Mouse (Mus musculus) midbrain, postnatal 0 days (tissue): ENCODE measurements around the gene Nebl. TPM values are rescaled to one million over a fixed set of nuclear protein-coding genes. Genes with fewer than 3 reads are reported as not detected.

Experiments used
- ATAC-seq: fragments of 200-750 bp; cut with Nextera tagmentation; 2 replicates; pipeline ENCODE4 v1.8.0; 2017; ENCODE audit warnings: moderate number of reproducible peaks, mild to moderate bottlenecking, moderate TSS enrichment, moderate library complexity; ENCODE audit not compliant: low FRiP score
- DNase-seq: peaks from one replicate; pipeline ENCODE4 v3.0.0-alpha.2; 2015; ENCODE audit warnings: low spot score
- H3K27ac ChIP-seq: fragments of 300-500 bp; sonication (generic); 2 replicates; pipeline ENCODE4 v1.5.1; 2014; ENCODE audit warnings: low read depth, mild to moderate bottlenecking, low read length, mixed read lengths
- H3K27me3 ChIP-seq: fragments of 300-500 bp; sonication (generic); 2 replicates; pipeline ENCODE4 v1.6.1; 2014; ENCODE audit warnings: low read length, control low read depth, mixed read lengths; ENCODE audit not compliant: insufficient read depth
- H3K36me3 ChIP-seq: fragments of 300-500 bp; sonication (generic); 2 replicates; pipeline ENCODE4 v1.6.1; 2014; ENCODE audit warnings: low read length, control low read depth, mixed read lengths; ENCODE audit not compliant: insufficient read depth
- H3K4me1 ChIP-seq: fragments of 300-500 bp; sonication (generic); 2 replicates; pipeline ENCODE4 v1.6.1; 2014; ENCODE audit warnings: mild to moderate bottlenecking, control low read depth, antibody characterized with exemption, low read length, mixed read lengths; ENCODE audit not compliant: insufficient read depth
- H3K4me2 ChIP-seq: fragments of 300-500 bp; sonication (generic); 2 replicates; pipeline ENCODE4 v1.6.1; 2014; ENCODE audit warnings: low read depth, mild to moderate bottlenecking, low read length, mixed read lengths; ENCODE audit not compliant: poor library complexity, severe bottlenecking
- H3K4me3 ChIP-seq: fragments of 300-500 bp; sonication (generic); 2 replicates; pipeline ENCODE4 v1.5.1; 2014; ENCODE audit warnings: low read depth, mild to moderate bottlenecking, low read length, moderate library complexity
- H3K9ac ChIP-seq: fragments of 300-500 bp; sonication (generic); replicated peaks from 2 replicates; pipeline ENCODE4 v1.6.1; 2014; ENCODE audit warnings: mild to moderate bottlenecking, low read length, moderate library complexity, mixed read lengths; ENCODE audit not compliant: poor library complexity, severe bottlenecking
- H3K9me3 ChIP-seq: fragments of 300-500 bp; sonication (generic); 2 replicates; pipeline ENCODE4 v1.6.1; 2016; ENCODE audit warnings: low read length, control low read depth
- CTCF ChIP-seq: IDR thresholded peaks from 2 replicates; pipeline ENCODE4 v1.5.1; 2016; ENCODE audit warnings: antibody characterized with exemption, mild to moderate bottlenecking
- WGBS: fragments of 180-500 bp; shearing (Covaris S2); extraction: QIAGEN DNeasy Blood & Tissue Kit; methylation state at CpG from one replicate; pipeline ENCODE4 v1.1.7; 2014; 5-methylcytosine and 5-hydroxymethylcytosine counted together
- polyA plus RNA-seq: library from polyadenylated mRNA; unstranded; fragments of >200 nt; fragmentation: Nextera tagmentation; extraction: Ambion mirVana; gene quantifications from 2 replicates; pipeline ENCODE4 v1.2.1, GENCODE M21; 2015
- total RNA-seq: library from RNA; depleted of rRNA; stranded (reverse); fragments of >200 nt; gene quantifications from 2 replicates; pipeline ENCODE4 v1.2.3, GENCODE M21; 2014

Nebl gene
- total and polyA plus RNA-seq, 2 experiments from 2014 or later = 11.7 to 24.0 TPM

DNA sequence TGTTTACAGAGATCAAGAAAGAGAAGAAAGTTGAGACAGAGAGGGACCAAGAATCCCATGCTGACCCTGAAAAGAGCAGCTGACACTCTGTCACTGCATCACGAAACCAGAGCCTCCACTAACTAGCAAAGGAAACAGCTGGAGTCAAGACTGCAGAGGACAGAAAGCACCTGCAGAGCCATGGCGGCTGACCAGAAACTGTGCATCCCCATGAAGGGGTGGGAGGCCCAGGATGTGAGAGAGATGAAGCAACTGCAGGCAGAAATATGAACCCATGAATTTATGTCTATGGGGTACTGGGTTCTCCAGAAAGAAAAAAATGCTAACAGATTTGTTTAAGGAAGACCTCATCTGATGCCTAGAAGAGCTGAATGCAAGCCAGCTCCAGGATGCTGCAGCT lies 133.3 kb downstream of the Nebl start:
- no peak overlapping the region for H3K4me3 ChIP-seq
- WGBS = 67% methylated on average over 2 of the region's 2 CpGs
- no peaks in the 10 kb centered on the region for H3K36me3 ChIP-seq
- H3K9ac ChIP-seq = no peak overlapping the region
- H3K27ac ChIP-seq = no peak overlapping the region
- no peaks in the 10 kb centered on the region for H3K4me1 ChIP-seq
- ATAC-seq (no peak), DNase-seq (no peak)
- no peak overlapping the region for H3K4me2 ChIP-seq
- no peak for TF ChIP-seq CTCF
- no peaks in the 10 kb centered on the region for H3K9me3 ChIP-seq
- H3K27me3 ChIP-seq = no peaks in the 10 kb centered on the region

- H3K27ac ChIP-seq = no peak overlapping the region
- no peaks in the 10 kb centered on the region for H3K27me3 ChIP-seq
- TF ChIP-seq CTCF = no peak
- H3K4me2 ChIP-seq = no peak overlapping the region
- no peaks in the 10 kb centered on the region for H3K36me3 ChIP-seq
- WGBS = 93% methylated on average over 3 of the region's 3 CpGs
- no peak overlapping the region for H3K4me3 ChIP-seq
- H3K9me3 ChIP-seq = no peaks in the 10 kb centered on the region
- H3K4me1 ChIP-seq = no peaks in the 10 kb centered on the region
- DNase-seq = no peak
- no peak for ATAC-seq
- H3K9ac ChIP-seq = no peak overlapping the region
Observed at GRCm38 (mm10) chr2:17589669-17590068, 141.6 kb downstream of the Nebl start.

- H3K4me3 ChIP-seq = no peak overlapping the region
- 93% methylated on average over 6 of the region's 6 CpGs for WGBS
- H3K4me2 ChIP-seq = no peak overlapping the region
- no peak for TF ChIP-seq CTCF
- H3K4me1 ChIP-seq = no peaks in the 10 kb centered on the region
- no peaks in the 10 kb centered on the region for H3K9me3 ChIP-seq
- no peak overlapping the region for H3K9ac ChIP-seq
- no peak for ATAC-seq
- no peak overlapping the region for H3K27ac ChIP-seq
- no peaks in the 10 kb centered on the region for H3K36me3 ChIP-seq
- H3K27me3 ChIP-seq = no peaks in the 10 kb centered on the region
- DNase-seq = no peak
Observed at GRCm38 (mm10) chr2:17585329-17585992, 145.8 kb downstream of the Nebl start.

- TF ChIP-seq CTCF = no peak
- ATAC-seq = no peak
- Histone ChIP-seq H3K27me3 (no peaks in the 10 kb centered on the region), H3K9me3 (peaks cover 4% of the 10 kb centered on the region; the same call in 1 of the 2 replicates), H3K4me3 (no peak overlapping the region), H3K4me2 (no peak overlapping the region), H3K9ac (no peak overlapping the region), H3K27ac (no peak overlapping the region), H3K4me1 (no peaks in the 10 kb centered on the region), H3K36me3 (no peaks in the 10 kb centered on the region)
- WGBS = 69% methylated on average over 3 of the region's 3 CpGs
- no peak for DNase-seq
Observed at GRCm38 (mm10) chr2:17575648-17576047, 155.6 kb downstream of the Nebl start.

- no peak for ATAC-seq
- no peak overlapping the region for H3K4me3 ChIP-seq
- no peaks in the 10 kb centered on the region for H3K4me1 ChIP-seq
- no peaks in the 10 kb centered on the region for H3K9me3 ChIP-seq
- no peaks in the 10 kb centered on the region for H3K36me3 ChIP-seq
- H3K9ac ChIP-seq = no peak overlapping the region
- H3K27ac ChIP-seq = no peak overlapping the region
- H3K4me2 ChIP-seq = no peak overlapping the region
- no peaks in the 10 kb centered on the region for H3K27me3 ChIP-seq
- 63% methylated on average over 2 of the region's 2 CpGs for WGBS
- DNase-seq = no peak
- no peak for TF ChIP-seq CTCF
Observed at GRCm38 (mm10) chr2:17571716-17572115, 159.5 kb downstream of the Nebl start.

DNA sequence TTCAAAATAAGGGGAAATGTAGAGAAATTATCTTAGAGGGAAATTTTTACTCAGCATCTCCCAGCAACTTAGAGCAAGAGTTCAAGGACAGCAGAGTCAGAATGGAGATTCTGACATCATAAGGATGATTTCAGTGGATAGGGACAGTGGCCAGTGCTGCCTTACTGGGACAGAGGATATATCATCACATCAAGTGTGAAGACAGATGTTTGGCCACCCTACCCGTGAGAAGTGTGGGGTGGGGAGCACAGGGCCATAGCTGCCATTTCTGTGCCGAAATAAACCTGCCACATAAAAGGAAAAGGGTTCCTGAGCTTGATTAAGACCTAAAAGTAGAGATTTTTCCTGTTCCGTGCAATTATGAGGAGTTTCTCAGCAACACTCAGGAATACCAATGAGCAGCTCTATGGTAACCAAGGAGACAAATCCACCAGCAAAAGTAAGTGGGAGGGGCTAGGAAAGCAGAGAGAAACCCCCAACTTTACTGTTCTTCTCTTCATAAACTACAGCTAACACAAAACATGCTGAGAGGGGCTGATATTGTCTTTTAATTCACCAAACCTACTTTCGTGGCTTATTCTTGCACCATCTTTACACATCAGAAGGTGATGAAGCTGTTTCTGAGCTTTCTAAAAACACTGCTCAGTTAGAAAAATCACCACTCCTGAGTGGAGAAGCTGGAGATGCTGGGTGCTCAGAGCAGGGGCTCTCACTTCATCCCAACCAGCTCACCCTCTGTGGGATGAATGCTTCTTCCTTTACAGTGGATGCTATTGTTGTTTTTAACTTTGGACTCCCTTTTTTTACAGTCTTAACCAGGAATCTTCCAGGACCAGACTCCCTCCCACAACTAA lies 172.1 kb downstream of the Nebl start:
- Histone ChIP-seq H3K4me2 (peak overlapping the region; percentile 20; the same call in 1 of the 2 replicates), H3K4me1 (peaks cover 7% of the 10 kb centered on the region; the same call in 1 of the 2 replicates), H3K9me3 (no peaks in the 10 kb centered on the region), H3K27me3 (no peaks in the 10 kb centered on the region), H3K9ac (no peak overlapping the region), H3K4me3 (no peak overlapping the region), H3K27ac (0 out of 2 replicates have a peak overlapping the region, but pooled peaks have one; percentile 44), H3K36me3 (no peaks in the 10 kb centered on the region)
- WGBS = 11% methylated on average over 4 of the region's 4 CpGs
- DNase-seq = peak; percentile 19
- TF ChIP-seq CTCF = no peak
- peak; percentile 60 for ATAC-seq
